Mouse (Mus musculus): ENCODE results near the gene Cfap73. TPM values are rescaled to one million over a fixed set of nuclear protein-coding genes. Genes with fewer than 3 reads are reported as not detected.
A peak's percentile ranks its signal among the peaks of the same experiment; 100 is the strongest.

Gene Cfap73
- total RNA-seq (2014; rRNA removed; ENCODE audit: low replicate concordance) (not detected in 2 replicates), polyA plus RNA-seq (2015; fragmentation: Nextera tagmentation; extraction: Ambion mirVana) (not detected in 2 replicates)

DNA sequence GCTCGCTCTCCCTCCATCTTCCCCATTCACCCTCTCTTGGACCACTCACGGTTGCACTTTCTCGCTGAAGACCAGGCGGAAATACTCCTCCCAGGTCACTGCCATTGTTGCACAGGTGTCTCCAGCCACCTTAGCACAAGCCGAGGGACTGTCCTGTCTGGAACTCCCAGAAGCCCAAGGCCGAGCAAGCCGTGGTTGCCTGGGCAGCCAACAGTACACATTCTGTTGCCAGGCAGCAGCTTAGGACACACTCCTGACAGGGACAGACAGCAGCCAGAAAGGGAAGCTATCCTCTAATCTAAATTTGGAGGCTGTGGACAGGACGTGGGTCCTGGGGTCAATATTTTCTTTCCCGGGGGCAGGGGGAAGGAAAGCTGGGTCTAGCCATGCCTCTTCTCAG is at the start of gene Cfap73:
Cfap73 (minus strand) TSS at position 105 of the 400 bp plus-strand sequence.
- TF ChIP-seq CTCF (IDR thresholded peaks at IDR 0.05; ENCODE audit: low read depth) (no peak), EP300 (IDR thresholded peaks at IDR 0.05; ENCODE audit: low read depth) (no peak)
- H3K9ac ChIP-seq (replicated peaks; ENCODE audit: low read depth, low read length): no peak within 1 kb of the TSS
- no peaks in the 10 kb centered on the region for H3K4me1 ChIP-seq (ENCODE audit: control insufficient read depth, insufficient read depth)
- WGBS: 34% methylated on average over 9 of the region's 9 CpGs
- peaks cover 6% of the 10 kb centered on the region for H3K27me3 ChIP-seq (ENCODE audit: control insufficient read depth, insufficient read depth, low read length)
- H3K36me3 ChIP-seq (replicated peaks; ENCODE audit: control insufficient read depth, insufficient read depth, low read length): no peaks in the 10 kb centered on the region
- ATAC-seq (ENCODE audit: insufficient read depth, low read depth): no peak
- H3K4me2 ChIP-seq (ENCODE audit: low read depth, low read length): no peak within 1 kb of the TSS
- H3K4me3 ChIP-seq (ENCODE audit: low read depth, low read length): no peak within 1 kb of the TSS
- DNase-seq (ENCODE audit: low spot score): no peak
- 0 out of 2 replicates have a peak, but pooled peaks cover 9% of the 10 kb centered on the region for H3K9me3 ChIP-seq (replicated peaks; ENCODE audit: control insufficient read depth, low read length)
- no peak within 1 kb of the TSS for H3K27ac ChIP-seq (ENCODE audit: low read depth)

- ATAC-seq (ENCODE audit: insufficient read depth, low read depth): no peak
- DNase-seq (ENCODE audit: low spot score): no peak
- H3K4me3 ChIP-seq (ENCODE audit: low read depth, low read length): no peak overlapping the region
- no peak overlapping the region; the same call in 1 of the 2 replicates for H3K4me2 ChIP-seq (ENCODE audit: low read depth, low read length)
- H3K27ac ChIP-seq (ENCODE audit: low read depth): no peak overlapping the region
- no peaks in the 10 kb centered on the region for H3K4me1 ChIP-seq (ENCODE audit: control insufficient read depth, insufficient read depth)
- peaks cover 61% of the 10 kb centered on the region for H3K27me3 ChIP-seq (ENCODE audit: control insufficient read depth, insufficient read depth, low read length)
- no peaks in the 10 kb centered on the region for H3K36me3 ChIP-seq (replicated peaks; ENCODE audit: control insufficient read depth, insufficient read depth, low read length)
- H3K9ac ChIP-seq (replicated peaks; ENCODE audit: low read depth, low read length): no peak overlapping the region
- TF ChIP-seq CTCF (IDR thresholded peaks at IDR 0.05; ENCODE audit: low read depth): no peak
- no peak for TF ChIP-seq EP300 (IDR thresholded peaks at IDR 0.05; ENCODE audit: low read depth)
- no peaks in the 10 kb centered on the region for H3K9me3 ChIP-seq (replicated peaks; ENCODE audit: control insufficient read depth, low read length)
- WGBS: 14% methylated on average over 24 of the region's 24 CpGs
Observed at GRCm38 (mm10) chr5:120682982-120683771, 49.1 kb upstream of the Cfap73 start.

- H3K4me2 ChIP-seq (ENCODE audit: low read depth, low read length): no peak overlapping the region
- no peak overlapping the region for H3K9ac ChIP-seq (replicated peaks; ENCODE audit: low read depth, low read length)
- H3K27ac ChIP-seq (ENCODE audit: low read depth): no peak overlapping the region
- TF ChIP-seq CTCF (IDR thresholded peaks at IDR 0.05; ENCODE audit: low read depth): no peak
- no peak for TF ChIP-seq EP300 (IDR thresholded peaks at IDR 0.05; ENCODE audit: low read depth)
- whole genome bisulfite sequencing: 78% methylated on average over 18 of the region's 18 CpGs
- no peak overlapping the region for H3K4me3 ChIP-seq (ENCODE audit: low read depth, low read length)
- DNase-seq (ENCODE audit: low spot score) (no peak), ATAC-seq (ENCODE audit: insufficient read depth, low read depth) (no peak)
- no peaks in the 10 kb centered on the region for H3K9me3 ChIP-seq (replicated peaks; ENCODE audit: control insufficient read depth, low read length)
- peaks cover 54% of the 10 kb centered on the region for H3K27me3 ChIP-seq (ENCODE audit: control insufficient read depth, insufficient read depth, low read length)
- H3K4me1 ChIP-seq (ENCODE audit: control insufficient read depth, insufficient read depth): no peaks in the 10 kb centered on the region
- no peaks in the 10 kb centered on the region for H3K36me3 ChIP-seq (replicated peaks; ENCODE audit: control insufficient read depth, insufficient read depth, low read length)
Observed at GRCm38 (mm10) chr5:120680918-120681317, 46.9 kb upstream of the Cfap73 start.

GRCm38 (mm10) chr5:120679676-120680555 is 45.9 kb upstream of the Cfap73 start:
- H3K9ac ChIP-seq (replicated peaks; ENCODE audit: low read depth, low read length): no peak overlapping the region
- no peak overlapping the region for H3K27ac ChIP-seq (ENCODE audit: low read depth)
- peak overlapping the region; percentile 62 for H3K4me2 ChIP-seq (ENCODE audit: low read depth, low read length)
- WGBS: 3% methylated on average over 24 of the region's 24 CpGs
- DNase-seq (ENCODE audit: low spot score) (peak; percentile 79), ATAC-seq (ENCODE audit: insufficient read depth, low read depth) (peak; percentile 89)
- peak overlapping the region; percentile 31 for H3K4me3 ChIP-seq (ENCODE audit: low read depth, low read length)
- TF ChIP-seq EP300 (IDR thresholded peaks at IDR 0.05; ENCODE audit: low read depth) (no peak), CTCF (IDR thresholded peaks at IDR 0.05; ENCODE audit: low read depth) (peak; percentile 74)
- H3K27me3 ChIP-seq (ENCODE audit: control insufficient read depth, insufficient read depth, low read length): peaks cover 54% of the 10 kb centered on the region
- no peaks in the 10 kb centered on the region for H3K4me1 ChIP-seq (ENCODE audit: control insufficient read depth, insufficient read depth)
- no peaks in the 10 kb centered on the region for H3K36me3 ChIP-seq (replicated peaks; ENCODE audit: control insufficient read depth, insufficient read depth, low read length)
- no peaks in the 10 kb centered on the region for H3K9me3 ChIP-seq (replicated peaks; ENCODE audit: control insufficient read depth, low read length)

- Histone ChIP-seq H3K36me3 (replicated peaks; ENCODE audit: control insufficient read depth, insufficient read depth, low read length) (no peaks in the 10 kb centered on the region), H3K9me3 (replicated peaks; ENCODE audit: control insufficient read depth, low read length) (no peaks in the 10 kb centered on the region), H3K27me3 (ENCODE audit: control insufficient read depth, insufficient read depth, low read length) (peaks cover 30% of the 10 kb centered on the region), H3K4me2 (ENCODE audit: low read depth, low read length) (no peak overlapping the region), H3K9ac (replicated peaks; ENCODE audit: low read depth, low read length) (no peak overlapping the region), H3K4me1 (ENCODE audit: control insufficient read depth, insufficient read depth) (no peaks in the 10 kb centered on the region), H3K27ac (ENCODE audit: low read depth) (no peak overlapping the region), H3K4me3 (ENCODE audit: low read depth, low read length) (no peak overlapping the region)
- 22% methylated on average over 2 of the region's 2 CpGs for WGBS
- ATAC-seq (ENCODE audit: insufficient read depth, low read depth): no peak
- TF ChIP-seq CTCF (IDR thresholded peaks at IDR 0.05; ENCODE audit: low read depth): no peak
- no peak for TF ChIP-seq EP300 (IDR thresholded peaks at IDR 0.05; ENCODE audit: low read depth)
- no peak for DNase-seq (ENCODE audit: low spot score)
Observed at GRCm38 (mm10) chr5:120677516-120677915, 43.5 kb upstream of the Cfap73 start.
